Mouse (Mus musculus) brain, embryonic 14.5 days (tissue): Measurements from ENCODE around the gene Slc11a1. TPM values are rescaled to one million over a fixed set of nuclear protein-coding genes. Genes with fewer than 3 reads are reported as not detected.

Source experiments
- DNase-seq: peaks from one replicate; pipeline ENCODE4 v3.0.0-alpha.2; 2011; ENCODE audit warnings: low read depth
- CTCF ChIP-seq: fragments of 200-500 bp; IDR thresholded peaks from 2 replicates; pipeline ENCODE4 v1.5.1; 2012; ENCODE audit warnings: inconsistent platforms, mild to moderate bottlenecking, moderate library complexity, borderline replicate concordance; ENCODE audit not compliant: insufficient read depth, insufficient read length; ENCODE audit errors: extremely low read depth
- POLR2A ChIP-seq: fragments of 200-500 bp; IDR thresholded peaks from 2 replicates; pipeline ENCODE4 v1.6.1; 2012; ENCODE audit warnings: mild to moderate bottlenecking, inconsistent platforms, borderline replicate concordance; ENCODE audit not compliant: poor library complexity, insufficient read depth, insufficient read length, severe bottlenecking; ENCODE audit errors: extremely low read depth
- polyA plus RNA-seq: library from polyadenylated mRNA; depleted of rRNA; stranded (reverse); fragments of >200 nt; gene quantifications from 2 replicates; pipeline ENCODE4 v1.2.3, GENCODE M21; 2012; rRNA removed

The Slc11a1 gene
- polyA plus RNA-seq, 1 experiment, result 4.0 TPM

- no peak for TF ChIP-seq CTCF
- no peak for TF ChIP-seq POLR2A
- no peak for DNase-seq
These were observed 44.4 kb downstream of the Slc11a1 start for GRCm38 (mm10) chr1:74419440-74419794.

- no peak for DNase-seq
- TF ChIP-seq POLR2A, result no peak
- TF ChIP-seq CTCF, result no peak
These were observed 48.2 kb downstream of the Slc11a1 start for GRCm38 (mm10) chr1:74423147-74423546.

GRCm38 (mm10) chr1:74425845-74426244, 50.9 kb downstream of the Slc11a1 start:
- TF ChIP-seq CTCF (no peak), POLR2A (no peak)
- no peak for DNase-seq

GRCm38 (mm10) chr1:74433220-74433619, 58.2 kb downstream of the Slc11a1 start:
- TF ChIP-seq CTCF, result no peak
- no peak for TF ChIP-seq POLR2A

GRCm38 (mm10) chr1:74434596-74434995, 59.6 kb downstream of the Slc11a1 start:
- DNase-seq, result no peak
- no peak for TF ChIP-seq POLR2A

More at GRCm38 (mm10) chr1:74433220-74433619, 58.2 kb downstream of the Slc11a1 start:
- no peak for DNase-seq

- TF ChIP-seq CTCF (no peak), POLR2A (no peak)
- DNase-seq, result no peak
These were observed 60.6 kb downstream of the Slc11a1 start for GRCm38 (mm10) chr1:74435563-74435962.

Other genes starting within 250 kb of the Slc11a1 start
- 0.52 and 0.86 TPM in 2 replicates for gene Rufy4, start 249.7 kb upstream of the Slc11a1 start, polyA plus RNA-seq
- gene Cxcr2, start 221.2 kb upstream of the Slc11a1 start, polyA plus RNA-seq, result 0.06 and 0.08 TPM in 2 replicates
- not detected in 2 replicates for gene Cxcr1, start 180.6 kb upstream of the Slc11a1 start, polyA plus RNA-seq
- 213 and 224 TPM in 2 replicates for gene Arpc2, start 139.1 kb upstream of the Slc11a1 start, polyA plus RNA-seq
- 0.10 and 0.15 TPM in 2 replicates for gene Gpbar1, start 96.6 kb upstream of the Slc11a1 start, polyA plus RNA-seq
- gene Aamp, start 90.5 kb upstream of the Slc11a1 start, polyA plus RNA-seq, result 161 and 167 TPM in 2 replicates
- 58.5 and 63.2 TPM in 2 replicates for gene Pnkd, start 90.3 kb upstream of the Slc11a1 start, polyA plus RNA-seq
- gene Tmbim1, start 69.6 kb upstream of the Slc11a1 start, polyA plus RNA-seq, result 6.6 and 7.3 TPM in 2 replicates
- gene Catip, start 13.1 kb upstream of the Slc11a1 start, polyA plus RNA-seq, result 1.0 and 3.1 TPM in 2 replicates
- gene Ctdsp1, start 16.3 kb downstream of the Slc11a1 start, polyA plus RNA-seq, result 34.3 and 40.9 TPM in 2 replicates
- gene Vil1, start 34.2 kb downstream of the Slc11a1 start, polyA plus RNA-seq, result 0.03 and 0.08 TPM in 2 replicates
- gene Cnot9, start 130.9 kb downstream of the Slc11a1 start, polyA plus RNA-seq, result 53.1 and 56.2 TPM in 2 replicates
- gene Plcd4, start 167.7 kb downstream of the Slc11a1 start, polyA plus RNA-seq, result 3.2 and 3.8 TPM in 2 replicates
- 12.0 and 15.5 TPM in 2 replicates for gene Usp37, start 169.1 kb downstream of the Slc11a1 start, polyA plus RNA-seq
- 26.1 and 26.8 TPM in 2 replicates for gene Zfp142, start 213.1 kb downstream of the Slc11a1 start, polyA plus RNA-seq
- 27.0 and 31.1 TPM in 2 replicates for gene Bcs1l, start 213.1 kb downstream of the Slc11a1 start, polyA plus RNA-seq
- gene Rnf25, start 226.2 kb downstream of the Slc11a1 start, polyA plus RNA-seq, result 115 and 142 TPM in 2 replicates
- 29.7 and 31.2 TPM in 2 replicates for gene Stk36, start 226.2 kb downstream of the Slc11a1 start, polyA plus RNA-seq